8 mouse cellular contexts compared by ENCODE assay signal in genomic region chr3:88532299-88532674, GRCm38 (mm10). TPM values are rescaled to one million over a fixed set of nuclear protein-coding genes. Genes with fewer than 3 reads are reported as not detected.
DNase-seq lines count a peak whose midpoint lies in the region; ATAC-seq and TF ChIP-seq lines count a peak whose summit lies in the region.

TSS of gene Mex3a (plus strand) at chr3:88532395.

- no peaks in the 10 kb centered on the region for H3K27me3 ChIP-seq in kidney, embryonic 15.5 days
- no peaks in the 10 kb centered on the region for H3K27me3 ChIP-seq in forebrain, postnatal 0 days (ENCODE audit: insufficient read depth, low read length)

- intact Hi-C loops in left cerebral cortex, postnatal 36 days (cut with DNase I): loop anchor here (5.0 kb wide), 1 partner anchor 120 kb away; the partner anchor contains the start of gene Pmf1

- peaks cover 73% of the 10 kb centered on the region for H3K4me1 ChIP-seq in kidney, embryonic 15.5 days
- peaks cover 49% of the 10 kb centered on the region for H3K4me1 ChIP-seq in forebrain, postnatal 0 days (ENCODE audit: insufficient read depth)

- H3K27ac ChIP-seq in kidney, embryonic 15.5 days: peak within 1 kb of the TSS; percentile 99
- H3K27ac ChIP-seq in forebrain, postnatal 0 days (ENCODE audit: low read depth, low read length): peak within 1 kb of the TSS; percentile 99
- peak within 1 kb of the TSS; percentile 13; the same call in 1 of the 2 replicates for H3K27ac ChIP-seq in macrophage

- peak within 1 kb of the TSS; percentile 97 for H3K9ac ChIP-seq in kidney, embryonic 15.5 days
- peak within 1 kb of the TSS; percentile 100 for H3K9ac ChIP-seq in forebrain, postnatal 0 days

- no peak for ATAC-seq in kidney, embryonic 15.5 days (replicated peaks; ENCODE audit: low FRiP score)
- ATAC-seq in forebrain, postnatal 0 days: no peak
- ATAC-seq in frontal cortex, adult (ENCODE audit: low TSS enrichment): no peak

- no peak for DNase-seq in kidney, postnatal 36 days
- peak; percentile 25 for DNase-seq in NIH3T3 (ENCODE audit: low read depth)
- DNase-seq in forebrain, postnatal 0 days: no peak
- no peak for DNase-seq in left cerebral cortex, postnatal 36 days (ENCODE audit: low spot score in 2 of 2)
- DNase-seq in adrenal gland, adult 2 months: no peak

- H3K79me2 ChIP-seq in macrophage (ENCODE audit: inconsistent target): no peaks in the 10 kb centered on the region

- no peaks in the 10 kb centered on the region for H3K9me3 ChIP-seq in kidney, embryonic 15.5 days (replicated peaks)
- H3K9me3 ChIP-seq in forebrain, postnatal 0 days (ENCODE audit: low read length): no peaks in the 10 kb centered on the region

- peak within 1 kb of the TSS; percentile 87 for H3K4me2 ChIP-seq in kidney, embryonic 15.5 days
- peak within 1 kb of the TSS; percentile 78 for H3K4me2 ChIP-seq in forebrain, postnatal 0 days (ENCODE audit: low read depth)

- H3K4me3 ChIP-seq in kidney, embryonic 15.5 days (replicated peaks): peak within 1 kb of the TSS; percentile 88
- peak within 1 kb of the TSS; percentile 60 for H3K4me3 ChIP-seq in forebrain, postnatal 0 days (ENCODE audit: low read depth, low read length)
- peak within 1 kb of the TSS; percentile 61 for H3K4me3 ChIP-seq in macrophage (ENCODE audit: inconsistent target)

- no peak for TF ChIP-seq CTCF in forebrain, postnatal 0 days (IDR thresholded peaks at IDR 0.05; ENCODE audit: low read depth)

- peaks cover 14% of the 10 kb centered on the region for H3K36me3 ChIP-seq in kidney, embryonic 15.5 days
- peaks cover 16% of the 10 kb centered on the region for H3K36me3 ChIP-seq in forebrain, postnatal 0 days (ENCODE audit: insufficient read depth)
- H3K36me3 ChIP-seq in macrophage (ENCODE audit: inconsistent target): no peaks in the 10 kb centered on the region

- WGBS in kidney, embryonic 15.5 days: 1% methylated on average over 21 of the region's 31 CpGs
- WGBS in forebrain, postnatal 0 days: 5% methylated on average over 26 of the region's 31 CpGs
- WGBS in macrophage (ENCODE audit: missing documents): 2% methylated on average over 28 of the region's 31 CpGs

RNA-seq across cellular contexts. Expression of gene Mex3a, which starts in this region (rescaled TPM):
- polyA plus RNA-seq in kidney, embryonic 15.5 days (2015; fragmentation: Nextera tagmentation; extraction: Ambion mirVana): 20.9 and 22.0 TPM in 2 replicates
- 64.5 and 71.9 TPM in 2 replicates for total RNA-seq in forebrain, postnatal 0 days (2014; rRNA removed)
- polyA plus RNA-seq in forebrain, postnatal 0 days (2015; fragmentation: Nextera tagmentation; extraction: Ambion mirVana): 16.2 and 20.5 TPM in 2 replicates
- 1 to 10 TPM in 2 of 26 experiments, under 1 TPM in 17, not detected in 7; 0.11 to 1.7 (median 0.21) TPM for total RNA-seq in macrophage (2018; cell fraction: chromatin; rRNA removed)
- total RNA-seq in macrophage (2018; cell fraction: cytosol; rRNA removed): under 1 TPM in 25 of 26 experiments, not detected in 1; 0.03 to 0.33 (median 0.06) TPM
- 1 to 10 TPM in 2 of 26 experiments, under 1 TPM in 10, not detected in 14; 0.05 to 2.3 (median 0.19) TPM for total RNA-seq in macrophage (2018; cell fraction: nucleus; rRNA removed)
- polyA plus RNA-seq in macrophage (2018): 0.08 to 0.10 TPM (median 0.10 TPM) in 3 replicates
- 1 to 10 TPM; 2.6 to 2.9 TPM for total RNA-seq in left cerebral cortex, postnatal 36 days (2021)
- 1 to 10 TPM; 2.3 to 3.2 TPM for total RNA-seq in adrenal gland, adult 2 months (2021)
- polyA plus RNA-seq in adrenal gland, adult 2 months (2012; rRNA removed): 1.7 and 2.1 TPM in 2 replicates

Comparison
In these comparisons a context has a peak if more than half of its experiments do, and no peak if none do; other contexts are left out.
1. RNA of gene Mex3a (total RNA-seq): 64.5 to 71.9 TPM in forebrain, postnatal 0 days; 2.3 to 3.2 TPM in adrenal gland, adult 2 months and 2.6 to 2.9 TPM in left cerebral cortex, postnatal 36 days; every median in the first group is over 10 times any median in the second.
2. H3K27ac ChIP-seq: peak in every context shown above with its lines; median percentile 99 in kidney, embryonic 15.5 days; 99 in forebrain, postnatal 0 days; 13 in macrophage.
3. Peak in every context shown above with its lines, with median percentiles within 50 percentile points of each other: H3K4me3 ChIP-seq.